Mouse (Mus musculus) intestine, embryonic 15.5 days (tissue): Measurements from ENCODE around the gene Surf2. TPM values are rescaled to one million over a fixed set of nuclear protein-coding genes. Genes with fewer than 3 reads are reported as not detected.

Experiments used
- ATAC-seq: fragments of 200-750 bp; cut with Nextera tagmentation; 2 replicates; pipeline ENCODE4 v1.8.0; 2017; ENCODE audit warnings: moderate TSS enrichment, moderate library complexity
- H3K27ac ChIP-seq: fragments of 300-500 bp; sonication (generic); 2 replicates; pipeline ENCODE4 v1.5.1; 2015; ENCODE audit warnings: mild to moderate bottlenecking, inconsistent platforms
- H3K27me3 ChIP-seq: fragments of 300-500 bp; sonication (generic); replicated peaks from 2 replicates; pipeline ENCODE4 v1.6.1; 2015; ENCODE audit warnings: inconsistent platforms
- H3K36me3 ChIP-seq: fragments of 300-500 bp; sonication (generic); 2 replicates; pipeline ENCODE4 v1.6.1; 2015; ENCODE audit warnings: inconsistent platforms
- H3K4me1 ChIP-seq: fragments of 300-500 bp; sonication (generic); replicated peaks from 2 replicates; pipeline ENCODE4 v1.6.1; 2015; ENCODE audit warnings: inconsistent platforms
- H3K4me2 ChIP-seq: fragments of 300-500 bp; sonication (generic); replicated peaks from 2 replicates; pipeline ENCODE4 v1.6.1; 2015; ENCODE audit warnings: mild to moderate bottlenecking, inconsistent platforms
- H3K4me3 ChIP-seq: fragments of 300-500 bp; sonication (generic); replicated peaks from 2 replicates; pipeline ENCODE4 v1.5.1; 2015; ENCODE audit warnings: inconsistent platforms
- H3K9ac ChIP-seq: fragments of 300-500 bp; sonication (generic); 2 replicates; pipeline ENCODE4 v1.6.1; 2015; ENCODE audit warnings: inconsistent platforms
- H3K9me3 ChIP-seq: fragments of 300-500 bp; sonication (generic); 2 replicates; pipeline ENCODE4 v1.6.1; 2016; ENCODE audit warnings: inconsistent platforms
- WGBS: fragments of 180-500 bp; shearing (Covaris S2); methylation state at CpG from one replicate; pipeline ENCODE4 v1.1.7; 2015; 5-methylcytosine and 5-hydroxymethylcytosine counted together
- polyA plus RNA-seq: library from polyadenylated mRNA; unstranded; fragments of >200 nt; fragmentation: Nextera tagmentation; extraction: Ambion mirVana; gene quantifications from 2 replicates; pipeline ENCODE4 v1.2.1, GENCODE M21; 2015

Gene Surf2
- polyA plus RNA-seq, 1 experiment from 2014 or later: 41.6 TPM

GRCm38 (mm10) chr2:26951346-26951905 is 35.3 kb downstream of the Surf2 start:
- H3K27ac ChIP-seq: no peak overlapping the region
- no peak overlapping the region for H3K4me2 ChIP-seq
- no peaks in the 10 kb centered on the region for H3K27me3 ChIP-seq
- H3K36me3 ChIP-seq: peaks cover 33% of the 10 kb centered on the region
- no peak overlapping the region for H3K9ac ChIP-seq
- no peak overlapping the region for H3K4me3 ChIP-seq
- no peaks in the 10 kb centered on the region for H3K9me3 ChIP-seq
- no peaks in the 10 kb centered on the region for H3K4me1 ChIP-seq
- 83% methylated on average over 8 of the region's 8 CpGs for WGBS
- ATAC-seq: no peak

- no peak overlapping the region for H3K9ac ChIP-seq
- H3K9me3 ChIP-seq: no peaks in the 10 kb centered on the region
- H3K4me1 ChIP-seq: no peaks in the 10 kb centered on the region
- no peaks in the 10 kb centered on the region for H3K27me3 ChIP-seq
- no peak overlapping the region for H3K27ac ChIP-seq
- H3K4me3 ChIP-seq: no peak overlapping the region
- no peak for ATAC-seq
- whole genome bisulfite sequencing: 86% methylated on average over 4 of the region's 4 CpGs
- H3K36me3 ChIP-seq: peaks cover 34% of the 10 kb centered on the region
- H3K4me2 ChIP-seq: no peak overlapping the region
Observed at GRCm38 (mm10) chr2:26952193-26952592, 36.0 kb downstream of the Surf2 start.

GRCm38 (mm10) chr2:26952866-26953265 is 36.7 kb downstream of the Surf2 start:
- ATAC-seq: no peak
- peaks cover 41% of the 10 kb centered on the region for H3K36me3 ChIP-seq

GRCm38 (mm10) chr2:26954735-26955395 is 38.7 kb downstream of the Surf2 start:
- no peak overlapping the region for H3K4me2 ChIP-seq
- H3K27me3 ChIP-seq: no peaks in the 10 kb centered on the region
- H3K9ac ChIP-seq: no peak overlapping the region
- no peak overlapping the region for H3K4me3 ChIP-seq
- H3K36me3 ChIP-seq: peaks cover 48% of the 10 kb centered on the region
- ATAC-seq: no peak
- H3K4me1 ChIP-seq: no peaks in the 10 kb centered on the region
- no peak overlapping the region for H3K27ac ChIP-seq
- WGBS: 93% methylated on average over 2 of the region's 2 CpGs
- H3K9me3 ChIP-seq: no peaks in the 10 kb centered on the region

More at GRCm38 (mm10) chr2:26952866-26953265, 36.7 kb downstream of the Surf2 start:
- Histone ChIP-seq H3K4me2 (no peak overlapping the region), H3K27me3 (no peaks in the 10 kb centered on the region), H3K9me3 (no peaks in the 10 kb centered on the region), H3K27ac (no peak overlapping the region), H3K9ac (no peak overlapping the region), H3K4me1 (no peaks in the 10 kb centered on the region), H3K4me3 (no peak overlapping the region)
- 84% methylated on average over 8 of the region's 8 CpGs for WGBS

- H3K27ac ChIP-seq: peak overlapping the region; percentile 52
Observed at GRCm38 (mm10) chr2:26956811-26957487, 40.8 kb downstream of the Surf2 start.

GRCm38 (mm10) chr2:26957488-26957859 is 41.3 kb downstream of the Surf2 start:
- H3K27ac ChIP-seq: peak overlapping the region; percentile 52
- 61% methylated on average over 2 of the region's 2 CpGs for WGBS
- H3K9ac ChIP-seq: no peak overlapping the region
- peaks cover 53% of the 10 kb centered on the region for H3K36me3 ChIP-seq
- no peak overlapping the region for H3K4me3 ChIP-seq
- H3K9me3 ChIP-seq: no peaks in the 10 kb centered on the region
- 0 out of 2 replicates have a peak, but pooled peaks cover 2% of the 10 kb centered on the region for H3K4me1 ChIP-seq
- H3K27me3 ChIP-seq: no peaks in the 10 kb centered on the region
- H3K4me2 ChIP-seq: no peak overlapping the region; the same call in 1 of the 2 replicates
- peak; percentile 18 for ATAC-seq

More at GRCm38 (mm10) chr2:26956811-26957487, 40.8 kb downstream of the Surf2 start:
- H3K4me2 ChIP-seq: no peak overlapping the region; the same call in 1 of the 2 replicates
- no peaks in the 10 kb centered on the region for H3K9me3 ChIP-seq
- H3K27me3 ChIP-seq: no peaks in the 10 kb centered on the region
- peaks cover 54% of the 10 kb centered on the region for H3K36me3 ChIP-seq
- no peak overlapping the region for H3K9ac ChIP-seq
- peak; percentile 95 for ATAC-seq
- WGBS: 75% methylated on average over 12 of the region's 12 CpGs
- H3K4me1 ChIP-seq: 0 out of 2 replicates have a peak, but pooled peaks cover 2% of the 10 kb centered on the region
- no peak overlapping the region for H3K4me3 ChIP-seq

- ATAC-seq: no peak
- Histone ChIP-seq H3K36me3 (peaks cover 30% of the 10 kb centered on the region), H3K9me3 (no peaks in the 10 kb centered on the region), H3K4me1 (peaks cover 14% of the 10 kb centered on the region), H3K4me2 (no peak overlapping the region), H3K27ac (no peak overlapping the region), H3K9ac (no peak overlapping the region), H3K27me3 (no peaks in the 10 kb centered on the region), H3K4me3 (no peak overlapping the region)
- 73% methylated on average over 4 of the region's 4 CpGs for WGBS
Observed at GRCm38 (mm10) chr2:26960756-26961155, 44.6 kb downstream of the Surf2 start.

- ATAC-seq: peak; percentile 95
- Histone ChIP-seq H3K4me3 (peak within 1 kb of the TSS; percentile 82), H3K4me1 (peaks cover 14% of the 10 kb centered on the region), H3K9me3 (no peaks in the 10 kb centered on the region), H3K9ac (peak within 1 kb of the TSS; percentile 89), H3K27me3 (no peaks in the 10 kb centered on the region), H3K4me2 (peak within 1 kb of the TSS; percentile 79), H3K27ac (peak within 1 kb of the TSS; percentile 100), H3K36me3 (peaks cover 12% of the 10 kb centered on the region)
- WGBS: under 1% methylated on average over 50 of the region's 50 CpGs
Observed at GRCm38 (mm10) chr2:26963923-26964723, 48.0 kb downstream of the Surf2 start, which contains the start of gene Rexo4. Gene Rexo4 (minus strand): TSS chr2:26964386.

- peaks cover 9% of the 10 kb centered on the region for H3K36me3 ChIP-seq
- no peaks in the 10 kb centered on the region for H3K27me3 ChIP-seq
- 17% methylated on average over 14 of the region's 14 CpGs for WGBS
- H3K4me2 ChIP-seq: peak overlapping the region; percentile 79
- H3K4me1 ChIP-seq: peaks cover 14% of the 10 kb centered on the region
- peak overlapping the region; percentile 82 for H3K4me3 ChIP-seq
- H3K9me3 ChIP-seq: no peaks in the 10 kb centered on the region
- peak overlapping the region; percentile 100 for H3K27ac ChIP-seq
- ATAC-seq: peak; percentile 46
- H3K9ac ChIP-seq: peak overlapping the region; percentile 89
Observed at GRCm38 (mm10) chr2:26964724-26965370, 48.7 kb downstream of the Surf2 start.

GRCm38 (mm10) chr2:26967262-26967661 is 51.1 kb downstream of the Surf2 start:
- 75% methylated on average over 2 of the region's 2 CpGs for WGBS
- no peaks in the 10 kb centered on the region for H3K9me3 ChIP-seq
- peaks cover 12% of the 10 kb centered on the region for H3K4me1 ChIP-seq
- no peak overlapping the region for H3K4me3 ChIP-seq
- no peak overlapping the region for H3K9ac ChIP-seq
- no peak overlapping the region for H3K27ac ChIP-seq
- ATAC-seq: no peak
- no peaks in the 10 kb centered on the region for H3K27me3 ChIP-seq
- no peak overlapping the region for H3K4me2 ChIP-seq
- no peaks in the 10 kb centered on the region for H3K36me3 ChIP-seq
